Mouse (Mus musculus): Measurements from ENCODE around the gene Ucp3.

Gene Ucp3

GRCm38 (mm10) chr7:100500276-100500977 lies 27.6 kb downstream of the Ucp3 start:
- DNase-seq (ENCODE audit: low spot score in 2 of 2): no peak

GRCm38 (mm10) chr7:100501027-100501843 lies 28.4 kb downstream of the Ucp3 start:
- no peak for DNase-seq (ENCODE audit: low spot score in 2 of 2)

GRCm38 (mm10) chr7:100501844-100502373 lies 29.1 kb downstream of the Ucp3 start:
- DNase-seq (ENCODE audit: low spot score in 2 of 2): no peak

- DNase-seq (ENCODE audit: low spot score in 2 of 2): no peak
Measured at GRCm38 (mm10) chr7:100502374-100502922, 29.7 kb downstream of the Ucp3 start.

GRCm38 (mm10) chr7:100503076-100503475 lies 30.3 kb downstream of the Ucp3 start:
- no peak for DNase-seq (ENCODE audit: low spot score in 2 of 2)

GRCm38 (mm10) chr7:100504740-100505487 lies 32.1 kb downstream of the Ucp3 start:
- no peak for DNase-seq (ENCODE audit: low spot score in 2 of 2)

- no peak for DNase-seq (ENCODE audit: low spot score in 2 of 2)
Measured at GRCm38 (mm10) chr7:100506494-100506893, 33.7 kb downstream of the Ucp3 start.

GRCm38 (mm10) chr7:100508670-100509069 lies 35.9 kb downstream of the Ucp3 start:
- DNase-seq (ENCODE audit: low spot score in 2 of 2): no peak

- no peak for DNase-seq (ENCODE audit: low spot score in 2 of 2)
Measured at GRCm38 (mm10) chr7:100511602-100512001, 38.8 kb downstream of the Ucp3 start.

- DNase-seq (ENCODE audit: low spot score in 2 of 2): no peak
Measured at GRCm38 (mm10) chr7:100514573-100514972, 41.8 kb downstream of the Ucp3 start, which contains the start of gene Dnajb13. Gene Dnajb13, minus strand, starts transcription at chr7:100514960.

- no peak for DNase-seq (ENCODE audit: low spot score in 2 of 2)
Measured at GRCm38 (mm10) chr7:100520204-100520603, 47.4 kb downstream of the Ucp3 start.

GRCm38 (mm10) chr7:100520663-100521285 lies 48.0 kb downstream of the Ucp3 start:
- DNase-seq (ENCODE audit: low spot score in 2 of 2): peak; percentile 86 to 91

- DNase-seq (ENCODE audit: low spot score in 2 of 2): no peak
Measured at GRCm38 (mm10) chr7:100522222-100522621, 49.4 kb downstream of the Ucp3 start.

- no peak for DNase-seq (ENCODE audit: low spot score in 2 of 2)
Measured at GRCm38 (mm10) chr7:100524669-100525068, 51.9 kb downstream of the Ucp3 start.

GRCm38 (mm10) chr7:100530766-100531165 lies 58.0 kb downstream of the Ucp3 start:
- DNase-seq (ENCODE audit: low spot score in 2 of 2): no peak

- no peak for DNase-seq (ENCODE audit: low spot score in 2 of 2)
Measured at GRCm38 (mm10) chr7:100533503-100533902, 60.7 kb downstream of the Ucp3 start.

- no peak for DNase-seq (ENCODE audit: low spot score in 2 of 2)
Measured at GRCm38 (mm10) chr7:100534216-100534615, 61.4 kb downstream of the Ucp3 start.

GRCm38 (mm10) chr7:100535831-100536230 lies 63.0 kb downstream of the Ucp3 start:
- no peak for DNase-seq (ENCODE audit: low spot score in 2 of 2)
